Mouse (Mus musculus) liver, embryonic 15.5 days (tissue): ENCODE results near the gene Gm21767. TPM values are rescaled to one million over a fixed set of nuclear protein-coding genes. Genes with fewer than 3 reads are reported as not detected.
"Not testable (repeated sequence)": the region's sequence is repeated elsewhere in the genome, so short reads cannot be mapped to it uniquely, and the experiment has no call there.

ENCODE experiments used
- ATAC-seq: fragments of 200-750 bp; cut with Nextera tagmentation; 2 replicates; pipeline ENCODE4 v1.8.0; 2017; ENCODE audit warnings: moderate number of reproducible peaks, mild to moderate bottlenecking, moderate library complexity; ENCODE audit not compliant: insufficient read depth
- H3K27ac ChIP-seq: fragments of 300-500 bp; sonication (generic); replicated peaks from 2 replicates; pipeline ENCODE4 v1.5.1; 2015; ENCODE audit warnings: mild to moderate bottlenecking, inconsistent platforms
- H3K27me3 ChIP-seq: fragments of 300-500 bp; sonication (generic); 2 replicates; pipeline ENCODE4 v1.6.1; 2015; ENCODE audit warnings: mild to moderate bottlenecking, inconsistent platforms
- H3K36me3 ChIP-seq: fragments of 300-500 bp; sonication (generic); replicated peaks from 2 replicates; pipeline ENCODE4 v1.6.1; 2015; ENCODE audit warnings: moderate library complexity, mild to moderate bottlenecking, inconsistent platforms
- H3K4me1 ChIP-seq: fragments of 300-500 bp; sonication (generic); replicated peaks from 2 replicates; pipeline ENCODE4 v1.6.1; 2015; ENCODE audit warnings: inconsistent platforms
- H3K4me2 ChIP-seq: fragments of 300-500 bp; sonication (generic); 2 replicates; pipeline ENCODE4 v1.6.1; 2015; ENCODE audit warnings: moderate library complexity, mild to moderate bottlenecking, inconsistent platforms
- H3K4me3 ChIP-seq: fragments of 300-500 bp; sonication (generic); replicated peaks from 2 replicates; pipeline ENCODE4 v1.5.1; 2015; ENCODE audit warnings: mild to moderate bottlenecking, inconsistent platforms
- H3K9ac ChIP-seq: fragments of 300-500 bp; sonication (generic); 2 replicates; pipeline ENCODE4 v1.6.1; 2015; ENCODE audit warnings: moderate library complexity, mild to moderate bottlenecking, inconsistent platforms
- H3K9me3 ChIP-seq: fragments of 300-500 bp; sonication (generic); replicated peaks from 2 replicates; pipeline ENCODE4 v1.6.1; 2016; ENCODE audit warnings: inconsistent platforms
- WGBS: fragments of 180-500 bp; shearing (Covaris S2); methylation state at CpG from one replicate; pipeline ENCODE4 v1.1.7; 2015; ENCODE audit warnings: mixed read lengths; ENCODE audit not compliant: insufficient replicate concordance; 5-methylcytosine and 5-hydroxymethylcytosine counted together
- polyA plus RNA-seq: library from polyadenylated mRNA; unstranded; fragments of >200 nt; fragmentation: Nextera tagmentation; extraction: Ambion mirVana; gene quantifications from 2 replicates; pipeline ENCODE4 v1.2.1, GENCODE M21; 2015

Gm21767 gene
- polyA plus RNA-seq = not detected in 2 replicates

GRCm38 (mm10) chrY:13941438-13941837 is at the start of gene Gm21767:
Gm21767 (plus strand) TSS chrY:13941738.
- not testable (repeated sequence) for H3K36me3 ChIP-seq, H3K27me3 ChIP-seq
- no CpG with 5 or more reads among the region's 3 CpGs for WGBS

More at GRCm38 (mm10) chrY:13941438-13941837, at the start of gene Gm21767:
- not testable (repeated sequence) for ATAC-seq, H3K9ac ChIP-seq, H3K4me1 ChIP-seq, H3K4me3 ChIP-seq, H3K9me3 ChIP-seq, H3K27ac ChIP-seq, H3K4me2 ChIP-seq
